Comparison of ENCODE assay signal across 17 mouse cellular contexts in the genomic region with DNA sequence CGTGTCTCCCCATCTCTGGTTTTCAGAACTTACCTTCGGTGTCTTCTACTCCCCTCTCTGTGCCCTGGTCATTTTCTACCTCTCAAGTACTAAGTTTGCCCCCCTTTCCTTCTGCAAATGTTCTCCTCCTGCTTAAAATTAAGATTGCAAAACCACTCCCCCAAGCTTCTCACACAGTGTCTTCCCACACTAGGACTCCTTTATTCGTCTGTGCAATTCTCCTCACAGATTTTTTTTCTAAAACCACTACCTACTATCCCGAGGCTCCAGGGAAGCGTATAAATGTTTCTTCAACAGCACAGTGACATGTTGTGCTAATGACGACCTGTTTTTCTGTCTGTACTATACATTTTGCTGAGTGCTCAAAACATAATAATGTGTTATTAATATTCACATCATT.
"Had no signal": no experiment of that assay in that cellular context is flagged by ENCODE, and none has a peak within 500 bp of the region (broad histone marks: within the 10 kb centered on the region; RNA-seq: fewer than 3 reads in every experiment).

No protein-coding gene starts in this region.

- ATAC-seq: liver, embryonic 12.5 days; liver, postnatal 0 days; lung, postnatal 0 days; midbrain, embryonic 13.5 days; midbrain, embryonic 15.5 days; midbrain, embryonic 16.5 days had no signal

- DNase-seq: left cerebral cortex, postnatal 4 days; liver; liver, embryonic 13.5 days; liver, postnatal 0 days; lung, adult 18-20 months; lung, adult 2 months; lung, embryonic 14.5 days; lung, postnatal 10 days; lung, postnatal 14 days; lung, postnatal 36 days; lung, postnatal 4 days; midbrain, embryonic 14.5 days had no signal
